Mouse (Mus musculus) ES-E14 (cell line): Measurements from ENCODE around the gene Atp2c2. TPM values are rescaled to one million over a fixed set of nuclear protein-coding genes. Genes with fewer than 3 reads are reported as not detected.

Source experiments
- DNase-seq: peaks from one replicate; pipeline ENCODE4 v3.0.0-alpha.2; 2013; ENCODE audit warnings: low read depth, low spot score
- H3K27ac ChIP-seq: 2 replicates; pipeline ENCODE4 v1.5.1; 2012; ENCODE audit warnings: low read depth, mild to moderate bottlenecking, low read length, moderate library complexity, mixed read lengths; ENCODE audit not compliant: poor library complexity, insufficient read depth, severe bottlenecking
- H3K36me3 ChIP-seq: 2 replicates; pipeline ENCODE4 v1.6.1; 2012; ENCODE audit warnings: mild to moderate bottlenecking, low read length, moderate library complexity, mixed read lengths; ENCODE audit not compliant: control insufficient read depth, poor library complexity, insufficient read depth, severe bottlenecking
- H3K4me1 ChIP-seq, 2 experiments: fragments of 150-350 bp in 1 of 2; sonication (generic) in 1 of 2; 2 replicates each; pipeline ENCODE4 v1.6.1; 2012; ENCODE audit warnings: low read length in 2 of 2, mild to moderate bottlenecking in 1 of 2, mixed read lengths in 1 of 2; ENCODE audit not compliant: control insufficient read depth in 2 of 2, insufficient read depth in 2 of 2, poor library complexity in 1 of 2
- H3K4me3 ChIP-seq, 2 experiments: fragments of 150-350 bp in 1 of 2; sonication (generic) in 1 of 2; 2 replicates each; pipeline ENCODE4 v1.5.1; 2012; ENCODE audit warnings: low read length in 2 of 2, low read depth in 1 of 2, mild to moderate bottlenecking in 1 of 2, mixed read lengths in 1 of 2; ENCODE audit not compliant: insufficient read depth in 1 of 2, poor library complexity in 1 of 2, severe bottlenecking in 1 of 2
- H3K9ac ChIP-seq: 2 replicates; pipeline ENCODE4 v1.6.1; 2012; ENCODE audit warnings: low read depth, mild to moderate bottlenecking, low read length, mixed read lengths; ENCODE audit not compliant: poor library complexity, insufficient read depth, severe bottlenecking
- H3K9me3 ChIP-seq: fragments of 150-350 bp; sonication (generic); 2 replicates; pipeline ENCODE4 v1.6.1; 2012; ENCODE audit warnings: low read depth, mild to moderate bottlenecking, low read length; ENCODE audit not compliant: control insufficient read depth, insufficient read depth
- CHD2 ChIP-seq: IDR thresholded peaks from 2 replicates; pipeline ENCODE4 v1.6.1; 2014; ENCODE audit warnings: mild to moderate bottlenecking, low read depth, low read length, inconsistent platforms
- HCFC1 ChIP-seq: IDR thresholded peaks from 2 replicates; pipeline ENCODE4 v1.6.1; 2012; ENCODE audit warnings: low read length, inconsistent platforms, borderline replicate concordance; ENCODE audit not compliant: insufficient read depth
- MAFK ChIP-seq: IDR thresholded peaks from 2 replicates; pipeline ENCODE4 v1.6.1; 2014; ENCODE audit warnings: mild to moderate bottlenecking, low read depth, low read length, inconsistent platforms; ENCODE audit not compliant: insufficient read depth
- ZC3H11A ChIP-seq: IDR thresholded peaks from 2 replicates; pipeline ENCODE4 v1.6.1; 2012; ENCODE audit warnings: low read depth, mild to moderate bottlenecking, inconsistent platforms, low read length, borderline replicate concordance
- ZNF384 ChIP-seq: IDR thresholded peaks from 2 replicates; pipeline ENCODE4 v1.6.1; 2012; ENCODE audit warnings: low read depth, low read length, inconsistent platforms
- in situ Hi-C, 2 experiments: fragments of 600-800 bp; cut with MboI; formaldehyde crosslinking; loops; one replicate each; pipeline ENCODE4 v1.15.1; 2025; ENCODE audit warnings: low sequenced_read_pairs in 2 of 2, inconsistent platforms in 1 of 2; ENCODE audit not compliant: unreplicated experiment in 2 of 2
- total RNA-seq: library from RNA; depleted of rRNA; stranded (reverse); fragments of 300-350 nt; gene quantifications from 2 replicates; pipeline ENCODE4 v1.2.3, GENCODE M21; 2012; rRNA removed

The Atp2c2 gene
- total RNA-seq, 1 experiment, result 0.80 TPM

DNA sequence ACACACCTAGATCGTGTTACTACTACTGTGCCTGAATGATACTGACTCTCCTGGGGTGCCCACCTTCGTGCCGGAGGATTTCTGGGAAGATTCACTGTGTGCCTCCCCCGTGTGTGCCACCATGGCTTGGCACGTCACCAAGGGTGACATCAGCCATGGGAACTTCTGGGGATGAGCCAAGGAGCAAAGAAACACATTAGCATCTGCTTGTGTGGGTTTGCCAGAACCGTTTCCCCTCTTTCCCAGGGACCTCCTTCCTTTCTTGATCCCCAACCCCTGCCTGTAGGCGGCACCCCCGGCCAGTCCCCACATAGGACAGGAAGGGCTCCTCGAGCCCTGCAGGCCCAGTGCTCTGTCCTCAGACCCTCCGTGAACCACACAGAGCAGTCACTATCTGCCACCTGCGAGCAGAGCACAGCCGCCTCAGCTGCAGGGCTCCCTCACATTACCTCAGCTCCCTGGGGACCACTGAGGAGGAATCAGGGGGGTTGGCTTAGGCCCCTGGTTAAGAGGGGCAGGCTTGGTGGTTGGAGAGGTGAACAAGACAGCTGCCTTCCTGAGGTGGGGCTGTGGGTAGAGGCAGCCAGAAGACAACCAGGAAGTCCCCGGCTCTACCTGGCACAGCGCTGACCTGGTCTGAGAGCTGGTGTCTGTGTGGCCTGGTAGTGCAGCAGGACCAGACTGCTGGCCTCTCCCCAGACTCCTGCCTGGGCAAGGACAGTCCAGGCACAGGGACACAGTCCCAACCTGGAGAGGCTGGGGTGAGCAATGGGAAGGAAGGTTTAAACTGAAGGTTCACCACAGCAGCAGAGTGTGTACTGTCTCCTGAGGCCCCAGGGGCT lies 106.8 kb downstream of the Atp2c2 start:
- H3K9ac ChIP-seq, result no peak overlapping the region
- no peak overlapping the region for H3K27ac ChIP-seq
- no peak for DNase-seq
- TF ChIP-seq ZNF384 (no peak), CHD2 (no peak), ZC3H11A (no peak), HCFC1 (no peak), MAFK (no peak)
- H3K4me1 ChIP-seq, result peaks cover 0 to 13% of the 10 kb centered on the region in 2 experiments; a peak in 2 of 4 replicates
- in situ Hi-C loops, result no loop called here
- H3K36me3 ChIP-seq, result 0 out of 2 replicates have a peak, but pooled peaks cover 3% of the 10 kb centered on the region
- H3K4me3 ChIP-seq, result no peak overlapping the region
- peaks cover 2% of the 10 kb centered on the region; the same call in 1 of the 2 replicates for H3K9me3 ChIP-seq

Other genes with a start within 250 kb of the Atp2c2 start
- gene Slc38a8, start 198.3 kb upstream of the Atp2c2 start, total RNA-seq, result 0.16 and 0.85 TPM in 2 replicates
- gene Mbtps1, start 141.3 kb upstream of the Atp2c2 start, total RNA-seq, result 167 and 198 TPM in 2 replicates
- 19.5 and 19.7 TPM in 2 replicates for gene Hsdl1, start 124.8 kb upstream of the Atp2c2 start, total RNA-seq
- 0.79 and 1.0 TPM in 2 replicates for gene Dnaaf1, start 124.8 kb upstream of the Atp2c2 start, total RNA-seq
- gene Taf1c, start 94.8 kb upstream of the Atp2c2 start, total RNA-seq, result 24.8 and 28.3 TPM in 2 replicates
- 6.8 and 8.0 TPM in 2 replicates for gene Adad2, start 87.3 kb upstream of the Atp2c2 start, total RNA-seq
- 0.67 and 0.74 TPM in 2 replicates for gene Kcng4, start 64.3 kb upstream of the Atp2c2 start, total RNA-seq
- gene Wfdc1, start 33.6 kb upstream of the Atp2c2 start, total RNA-seq, result 0.13 TPM in 1 of 2 replicates, not detected in the other
- gene Tldc1, start 78.4 kb downstream of the Atp2c2 start, total RNA-seq, result 7.0 and 9.2 TPM in 2 replicates
- 40.5 and 73.3 TPM in 2 replicates for gene Cotl1, start 140.5 kb downstream of the Atp2c2 start, total RNA-seq
- 3.2 and 3.6 TPM in 2 replicates for gene Klhl36, start 162.3 kb downstream of the Atp2c2 start, total RNA-seq
- 201 and 211 TPM in 2 replicates for gene Usp10, start 210.4 kb downstream of the Atp2c2 start, total RNA-seq
- 27.0 and 34.8 TPM in 2 replicates for gene Gm20388, start 210.8 kb downstream of the Atp2c2 start, total RNA-seq